Mouse (Mus musculus) MEL (cell line): ENCODE measurements at regions not wholly inside any gene's neighbourhood (a gene's known extent, or its start where the extent isn't known, plus 50 kb on each side); places are given as distances from the start of the nearest gene placed in this dataset.

Experiments
- DNase-seq: peaks from one replicate; pipeline ENCODE4 v3.0.0; 2011; ENCODE audit warnings: low read depth, low spot score
- H3K27ac ChIP-seq: 2 replicates; pipeline ENCODE4 v1.5.1; 2012; ENCODE audit warnings: low read depth, mild to moderate bottlenecking, control low read depth, low read length, moderate library complexity; ENCODE audit not compliant: control insufficient read depth
- H3K27me3 ChIP-seq, 2 experiments: fragments of 150-350 bp in 1 of 2; sonication (generic) in 1 of 2; 2 replicates each; pipeline ENCODE4 v1.6.1; 2012; ENCODE audit warnings: low read length in 2 of 2, mild to moderate bottlenecking in 2 of 2, improper control_type of control experiment in 1 of 2, moderate library complexity in 1 of 2; ENCODE audit not compliant: insufficient read depth in 2 of 2, control insufficient read depth in 1 of 2
- H3K36me3 ChIP-seq, 2 experiments: 2 replicates each; pipeline ENCODE4 v1.6.1; 2012 to 2014; ENCODE audit warnings: low read length in 2 of 2, improper control_type of control experiment in 1 of 2, inconsistent platforms in 1 of 2, mild to moderate bottlenecking in 1 of 2; ENCODE audit not compliant: insufficient read depth in 2 of 2, control insufficient read depth in 1 of 2
- H3K4me1 ChIP-seq, 2 experiments: fragments of 150-350 bp in 1 of 2; sonication (generic) in 1 of 2; 2 replicates each; pipeline ENCODE4 v1.6.1; 2012; ENCODE audit warnings: low read length in 2 of 2, improper control_type of control experiment in 1 of 2, mild to moderate bottlenecking in 1 of 2; ENCODE audit not compliant: insufficient read depth in 2 of 2, control insufficient read depth in 1 of 2
- H3K4me3 ChIP-seq, 2 experiments: fragments of 150-350 bp in 1 of 2; sonication (generic) in 1 of 2; 2 replicates each; pipeline ENCODE4 v1.5.1; 2012; ENCODE audit warnings: low read depth in 2 of 2, low read length in 2 of 2, mild to moderate bottlenecking in 2 of 2, moderate library complexity in 2 of 2, control low read depth in 1 of 2, improper control_type of control experiment in 1 of 2; ENCODE audit not compliant: control insufficient read depth in 1 of 2, insufficient read depth in 1 of 2
- H3K79me2 ChIP-seq: 2 replicates; pipeline ENCODE4 v1.6.1; 2012; ENCODE audit warnings: mild to moderate bottlenecking, low read length, moderate library complexity; ENCODE audit not compliant: control insufficient read depth, poor library complexity, insufficient read depth
- H3K9ac ChIP-seq: 2 replicates; pipeline ENCODE4 v1.6.1; 2012; ENCODE audit warnings: low read depth, mild to moderate bottlenecking, control low read depth, low read length, moderate library complexity; ENCODE audit not compliant: control insufficient read depth, poor library complexity, severe bottlenecking
- H3K9me3 ChIP-seq: fragments of 150-350 bp; sonication (generic); replicated peaks from 2 replicates; pipeline ENCODE4 v1.6.1; 2012; ENCODE audit warnings: mild to moderate bottlenecking, low read length, improper control_type of control experiment, moderate library complexity; ENCODE audit not compliant: insufficient read depth
- CHD1 ChIP-seq: IDR thresholded peaks from 2 replicates; pipeline ENCODE4 v1.6.1; 2012; ENCODE audit warnings: low read depth, mild to moderate bottlenecking, inconsistent platforms, low read length, improper control_type of control experiment
- CHD2 ChIP-seq: IDR thresholded peaks from 2 replicates; pipeline ENCODE4 v1.6.1; 2011; ENCODE audit warnings: low read length, improper control_type of control experiment
- E2F4 ChIP-seq: IDR thresholded peaks from 2 replicates; pipeline ENCODE4 v1.6.1; 2011; ENCODE audit warnings: low read depth, low read length, improper control_type of control experiment, borderline replicate concordance
- EP300 ChIP-seq, 2 experiments: IDR thresholded peaks; 2 replicates each; pipeline ENCODE4 v1.6.1; 2011; ENCODE audit warnings: improper control_type of control experiment in 2 of 2, low read length in 2 of 2, low read depth in 1 of 2, mild to moderate bottlenecking in 1 of 2
- GATA1 ChIP-seq: IDR thresholded peaks from 2 replicates; pipeline ENCODE4 v1.6.1; 2011; ENCODE audit warnings: low read depth, low read length, improper control_type of control experiment
- JUND ChIP-seq: IDR thresholded peaks from 2 replicates; pipeline ENCODE4 v1.6.1; 2011; ENCODE audit warnings: low read depth, mild to moderate bottlenecking, improper control_type of control experiment, low read length
- MAFK ChIP-seq: IDR thresholded peaks from 2 replicates; pipeline ENCODE4 v1.6.1; 2011; ENCODE audit warnings: low read depth, mild to moderate bottlenecking, low read length, improper control_type of control experiment, borderline replicate concordance
- MAX ChIP-seq: IDR thresholded peaks from 2 replicates; pipeline ENCODE4 v1.6.1; 2011; ENCODE audit warnings: low read length, improper control_type of control experiment
- MAZ ChIP-seq: IDR thresholded peaks from 2 replicates; pipeline ENCODE4 v1.6.1; 2012; ENCODE audit warnings: low read depth, mild to moderate bottlenecking, inconsistent platforms, low read length, improper control_type of control experiment
- MEF2A ChIP-seq: IDR thresholded peaks from 2 replicates; pipeline ENCODE4 v1.6.1; 2014; ENCODE audit warnings: low read depth, mild to moderate bottlenecking, inconsistent platforms, low read length, improper control_type of control experiment; ENCODE audit not compliant: poor library complexity, insufficient replicate concordance, severe bottlenecking; ENCODE audit errors: extremely low read depth
- MXI1 ChIP-seq: IDR thresholded peaks from 2 replicates; pipeline ENCODE4 v1.6.1; 2011; ENCODE audit warnings: mild to moderate bottlenecking, low read depth, low read length, improper control_type of control experiment
- NELFE ChIP-seq: IDR thresholded peaks from 2 replicates; pipeline ENCODE4 v1.6.1; 2011; ENCODE audit warnings: low read depth, low read length, improper control_type of control experiment
- NRF1 ChIP-seq: IDR thresholded peaks from 2 replicates; pipeline ENCODE4 v1.6.1; 2014; ENCODE audit warnings: low read depth, mild to moderate bottlenecking, inconsistent platforms, low read length, improper control_type of control experiment, moderate library complexity; ENCODE audit not compliant: poor library complexity, insufficient read depth, severe bottlenecking
- POLR2A ChIP-seq, 2 experiments: IDR thresholded peaks; 2 replicates each; pipeline ENCODE4 v1.6.1; 2011 to 2012; ENCODE audit warnings: low read length in 2 of 2, mild to moderate bottlenecking in 2 of 2, control low read depth in 1 of 2, improper control_type of control experiment in 1 of 2, low read depth in 1 of 2, moderate library complexity in 1 of 2; ENCODE audit not compliant: control insufficient read depth in 1 of 2, insufficient read depth in 1 of 2, poor library complexity in 1 of 2
- POLR2AphosphoS5 ChIP-seq: IDR thresholded peaks from 2 replicates; pipeline ENCODE4 v1.6.1; 2012; ENCODE audit warnings: low read depth, borderline replicate concordance, mild to moderate bottlenecking, inconsistent platforms, low read length, moderate library complexity, mixed read lengths
- RAD21 ChIP-seq: IDR thresholded peaks from 2 replicates; pipeline ENCODE4 v1.6.1; 2011; ENCODE audit warnings: mild to moderate bottlenecking, low read depth, low read length, improper control_type of control experiment
- RCOR1 ChIP-seq: IDR thresholded peaks from 2 replicates; pipeline ENCODE4 v1.6.1; 2012; ENCODE audit warnings: low read depth, mild to moderate bottlenecking, inconsistent platforms, low read length, improper control_type of control experiment
- SMC3 ChIP-seq: IDR thresholded peaks from 2 replicates; pipeline ENCODE4 v1.6.1; 2011; ENCODE audit warnings: low read depth, low read length, improper control_type of control experiment
- TAL1 ChIP-seq: IDR thresholded peaks from 2 replicates; pipeline ENCODE4 v1.6.1; 2012; ENCODE audit warnings: mild to moderate bottlenecking, inconsistent platforms, low read length, moderate library complexity, mixed read lengths
- UBTF ChIP-seq: IDR thresholded peaks from 2 replicates; pipeline ENCODE4 v1.6.1; 2012; ENCODE audit warnings: low read depth, mild to moderate bottlenecking, inconsistent platforms, low read length, improper control_type of control experiment, moderate library complexity, borderline replicate concordance; ENCODE audit not compliant: insufficient read depth
- USF1 ChIP-seq: IDR thresholded peaks from 2 replicates; pipeline ENCODE4 v1.6.1; 2014; ENCODE audit warnings: low read depth, mild to moderate bottlenecking, inconsistent platforms, low read length, improper control_type of control experiment, moderate library complexity
- USF2 ChIP-seq, 2 experiments: IDR thresholded peaks; 2 replicates each; pipeline ENCODE4 v1.6.1; 2011 to 2012; ENCODE audit warnings: improper control_type of control experiment in 2 of 2, low read length in 2 of 2, borderline replicate concordance in 1 of 2, inconsistent platforms in 1 of 2, low read depth in 1 of 2, mild to moderate bottlenecking in 1 of 2; ENCODE audit not compliant: insufficient read depth in 1 of 2
- ZC3H11A ChIP-seq: IDR thresholded peaks from 2 replicates; pipeline ENCODE4 v1.6.1; 2012; ENCODE audit warnings: low read depth, mild to moderate bottlenecking, inconsistent platforms, low read length, improper control_type of control experiment
- ZKSCAN1 ChIP-seq: IDR thresholded peaks from 2 replicates; pipeline ENCODE4 v1.6.1; 2012; ENCODE audit warnings: low read depth, mild to moderate bottlenecking, inconsistent platforms, low read length, improper control_type of control experiment, moderate library complexity
- ZMIZ1 ChIP-seq: IDR thresholded peaks from 2 replicates; pipeline ENCODE4 v1.6.1; 2012; ENCODE audit warnings: low read depth, mild to moderate bottlenecking, inconsistent platforms, low read length, improper control_type of control experiment, moderate library complexity
- ZNF384 ChIP-seq: IDR thresholded peaks from 2 replicates; pipeline ENCODE4 v1.6.1; 2012; ENCODE audit warnings: low read depth, mild to moderate bottlenecking, inconsistent platforms, low read length, improper control_type of control experiment

- Histone ChIP-seq H3K4me3 (no peak overlapping the region), H3K4me1 (no peaks in the 10 kb centered on the region), H3K9ac (no peak overlapping the region), H3K9me3 (no peaks in the 10 kb centered on the region), H3K79me2 (no peaks in the 10 kb centered on the region), H3K27me3 (0 out of 4 replicates have a peak, but pooled peaks cover 0 to 1% of the 10 kb centered on the region in 2 experiments), H3K27ac (no peak overlapping the region), H3K36me3 (no peaks in the 10 kb centered on the region)
- DNase-seq, result no peak
- TF ChIP-seq UBTF, result no peak
- no peak for TF ChIP-seq SMC3
- no peak for TF ChIP-seq JUND
- TF ChIP-seq POLR2A (IDR thresholded peaks at IDR 0.05; ENCODE audit: control insufficient read depth in 1 of 2, insufficient read depth in 1 of 2, low read depth in 1 of 2, low read length in 2 of 2, poor library complexity in 1 of 2), result no peak
- TF ChIP-seq ZMIZ1, result no peak
- TF ChIP-seq MXI1, result no peak
- no peak for TF ChIP-seq RAD21
- TF ChIP-seq E2F4, result no peak
- TF ChIP-seq RCOR1, result no peak
- no peak for TF ChIP-seq ZC3H11A
- no peak for TF ChIP-seq MAX
- no peak for TF ChIP-seq MEF2A
- no peak for TF ChIP-seq CHD2
- TF ChIP-seq MAZ, result no peak
- TF ChIP-seq TAL1, result no peak
These were observed 434.1 kb upstream of the Itga1 start for GRCm38 (mm10) chr13:115535900-115536299.

- DNase-seq, result no peak
- no peak overlapping the region for H3K27ac ChIP-seq
- no peak overlapping the region for H3K4me3 ChIP-seq
- H3K79me2 ChIP-seq, result no peaks in the 10 kb centered on the region
- no peaks in the 10 kb centered on the region for H3K36me3 ChIP-seq
- H3K9ac ChIP-seq, result no peak overlapping the region
- H3K27me3 ChIP-seq, result no peaks in the 10 kb centered on the region
- H3K9me3 ChIP-seq, result no peaks in the 10 kb centered on the region
- TF ChIP-seq CHD1 (no peak), TAL1 (no peak), GATA1 (no peak), ZMIZ1 (no peak), NRF1 (no peak), MAFK (no peak), NELFE (no peak), POLR2AphosphoS5 (no peak), EP300 (IDR thresholded peaks at IDR 0.05; ENCODE audit: low read depth in 1 of 2, low read length in 2 of 2) (no peak), UBTF (no peak), USF2 (IDR thresholded peaks at IDR 0.05; ENCODE audit: borderline replicate concordance in 1 of 2, insufficient read depth in 1 of 2, low read depth in 1 of 2, low read length in 2 of 2) (no peak), ZC3H11A (no peak), ZKSCAN1 (no peak), POLR2A (IDR thresholded peaks at IDR 0.05; ENCODE audit: control insufficient read depth in 1 of 2, insufficient read depth in 1 of 2, low read depth in 1 of 2, low read length in 2 of 2, poor library complexity in 1 of 2) (no peak), ZNF384 (no peak), USF1 (no peak)
- H3K4me1 ChIP-seq, result no peaks in the 10 kb centered on the region
These were observed 412.1 kb upstream of the Itga1 start for GRCm38 (mm10) chr13:115513914-115514313.
